Mouse (Mus musculus): ENCODE measurements around the gene Btg1-ps2. TPM values are rescaled to one million over a fixed set of nuclear protein-coding genes. Genes with fewer than 3 reads are reported as not detected.

Btg1-ps2 gene
- polyA plus RNA-seq, 1 experiment from 2014 or later: not detected

Other genes with a start within 250 kb of the Btg1-ps2 start
- 13.7 and 16.5 TPM in 2 replicates for gene Rhox5, start 238.3 kb downstream of the Btg1-ps2 start, polyA plus RNA-seq (2014; fragmentation: Nextera tagmentation; extraction: Ambion mirVana)
- not detected in 2 replicates for gene Rhox6, start 216.2 kb downstream of the Btg1-ps2 start, polyA plus RNA-seq (2014; fragmentation: Nextera tagmentation; extraction: Ambion mirVana)
- not detected in 2 replicates for gene Rhox7a, start 211.4 kb downstream of the Btg1-ps2 start, polyA plus RNA-seq (2014; fragmentation: Nextera tagmentation; extraction: Ambion mirVana)
- gene Rhox8, start 164.2 kb downstream of the Btg1-ps2 start, polyA plus RNA-seq (2014; fragmentation: Nextera tagmentation; extraction: Ambion mirVana): not detected in 2 replicates
- gene Rhox7b, start 145.9 kb downstream of the Btg1-ps2 start, polyA plus RNA-seq (2014; fragmentation: Nextera tagmentation; extraction: Ambion mirVana): not detected in 2 replicates
- gene Rhox9, start 141.3 kb downstream of the Btg1-ps2 start, polyA plus RNA-seq (2014; fragmentation: Nextera tagmentation; extraction: Ambion mirVana): not detected in 2 replicates
- not detected in 2 replicates for gene Btg1-ps1, start 24.3 kb downstream of the Btg1-ps2 start, polyA plus RNA-seq (2014; fragmentation: Nextera tagmentation; extraction: Ambion mirVana)
- not detected in 2 replicates for gene Rhox10, start 23.4 kb upstream of the Btg1-ps2 start, polyA plus RNA-seq (2014; fragmentation: Nextera tagmentation; extraction: Ambion mirVana)
- not detected in 2 replicates for gene Rhox11, start 42.0 kb upstream of the Btg1-ps2 start, polyA plus RNA-seq (2014; fragmentation: Nextera tagmentation; extraction: Ambion mirVana)
- gene Rhox12, start 67.8 kb upstream of the Btg1-ps2 start, polyA plus RNA-seq (2014; fragmentation: Nextera tagmentation; extraction: Ambion mirVana): not detected in 2 replicates
- gene Rhox13, start 78.1 kb upstream of the Btg1-ps2 start, polyA plus RNA-seq (2014; fragmentation: Nextera tagmentation; extraction: Ambion mirVana): not detected in 2 replicates
- gene Zbtb33, start 146.7 kb upstream of the Btg1-ps2 start, polyA plus RNA-seq (2014; fragmentation: Nextera tagmentation; extraction: Ambion mirVana): 4.0 and 4.8 TPM in 2 replicates
- gene Tmem255a, start 209.3 kb upstream of the Btg1-ps2 start, polyA plus RNA-seq (2014; fragmentation: Nextera tagmentation; extraction: Ambion mirVana): 22.6 and 23.9 TPM in 2 replicates